Mouse (Mus musculus): Measurements from ENCODE around the gene Fcho2. TPM values are rescaled to one million over a fixed set of nuclear protein-coding genes. Genes with fewer than 3 reads are reported as not detected.

Fcho2 gene
- polyA plus RNA-seq, 1 experiment from 2014 or later: 38.6 TPM

DNA sequence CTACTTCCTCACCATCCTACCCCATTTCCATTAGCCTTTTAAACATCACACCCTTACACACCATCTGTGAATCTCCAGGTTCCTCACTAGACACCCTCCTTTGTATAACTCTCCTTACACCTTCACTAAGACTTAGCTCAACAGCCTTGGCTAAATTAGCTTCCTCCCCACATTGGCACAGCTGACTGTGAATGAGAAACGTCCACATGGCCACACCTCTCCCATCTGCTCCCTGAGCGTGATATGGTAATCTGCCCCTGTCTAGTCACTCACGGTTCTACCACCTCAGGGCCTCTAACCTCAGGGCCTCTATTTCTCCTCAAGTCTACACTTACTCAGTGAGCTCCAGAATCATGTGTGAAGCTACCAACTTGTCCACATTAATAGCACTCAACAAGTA lies 82.0 kb downstream of the Fcho2 start:
- no peak overlapping the region for H3K9ac ChIP-seq
- H3K36me3 ChIP-seq: peaks cover 12% of the 10 kb centered on the region
- H3K4me1 ChIP-seq (replicated peaks): no peaks in the 10 kb centered on the region
- H3K27ac ChIP-seq: no peak overlapping the region
- 75% methylated on average over 3 of the region's 3 CpGs for WGBS
- no peaks in the 10 kb centered on the region for H3K27me3 ChIP-seq (replicated peaks)
- no peak overlapping the region for H3K4me2 ChIP-seq (replicated peaks)
- H3K9me3 ChIP-seq: no peaks in the 10 kb centered on the region
- no peak for ATAC-seq
- no peak overlapping the region for H3K4me3 ChIP-seq (replicated peaks)

DNA sequence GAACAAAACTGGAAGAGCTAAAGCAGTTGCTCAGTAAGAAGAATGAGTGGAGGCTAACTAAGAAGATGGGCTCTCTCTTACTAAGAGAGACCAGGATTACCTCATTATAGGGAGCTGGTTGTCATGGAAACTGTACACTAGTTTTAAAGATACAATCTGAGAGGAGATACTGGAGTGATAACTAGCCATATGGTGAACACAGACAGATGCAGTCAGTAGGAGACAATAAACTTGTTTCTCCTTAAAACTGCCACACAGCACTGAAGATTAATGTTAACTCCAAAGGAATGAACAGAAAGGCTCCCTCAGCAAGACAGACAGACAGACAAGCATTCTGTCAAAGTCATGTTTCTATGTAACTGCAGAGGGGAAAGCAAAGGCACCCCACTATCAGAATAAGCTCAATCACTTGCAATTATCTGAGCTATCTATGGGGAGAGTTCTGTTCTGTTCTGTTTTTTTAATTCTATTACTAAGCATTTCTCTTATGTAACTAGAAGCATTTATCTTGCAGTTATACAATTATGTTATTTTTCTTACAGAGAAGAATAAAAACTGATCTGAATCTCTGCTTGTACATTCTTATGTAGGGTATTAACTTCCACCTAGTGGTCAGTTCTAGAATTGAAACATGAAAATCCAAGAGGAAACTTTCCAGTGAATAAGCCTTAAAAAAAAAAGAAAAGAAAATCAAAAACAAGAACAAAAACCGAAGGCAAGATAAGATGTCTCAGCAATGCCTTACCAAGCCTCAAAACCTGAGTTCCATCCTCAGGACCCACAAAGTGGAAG lies 85.8 kb downstream of the Fcho2 start:
- Histone ChIP-seq H3K9ac (no peak overlapping the region), H3K36me3 (peaks cover 17% of the 10 kb centered on the region), H3K9me3 (no peaks in the 10 kb centered on the region), H3K4me1 (replicated peaks) (no peaks in the 10 kb centered on the region), H3K4me3 (replicated peaks) (no peak overlapping the region), H3K27ac (no peak overlapping the region), H3K4me2 (replicated peaks) (no peak overlapping the region), H3K27me3 (replicated peaks) (no peaks in the 10 kb centered on the region)
- WGBS: 48% methylated on average over 1 of the region's 1 CpGs
- no peak for ATAC-seq

DNA sequence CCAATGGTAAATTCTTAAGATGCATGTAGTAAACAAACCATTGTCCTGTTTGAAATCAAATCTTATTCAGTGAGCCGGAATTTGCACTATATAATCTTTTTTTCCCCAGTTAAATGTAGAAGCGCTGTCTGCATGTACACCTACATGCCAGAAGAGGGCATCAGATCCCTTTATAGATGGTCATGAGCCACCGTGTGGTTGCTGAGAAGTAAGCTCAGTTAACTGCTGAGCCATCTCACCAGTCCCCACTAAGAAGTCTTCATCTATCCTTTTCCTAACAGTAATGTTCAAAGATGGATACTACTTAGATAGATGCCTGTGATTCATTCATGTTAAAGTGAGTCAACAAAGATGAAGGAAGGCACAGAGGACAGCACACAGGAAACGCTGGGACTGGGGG lies 88.8 kb downstream of the Fcho2 start:
- no peak overlapping the region for H3K9ac ChIP-seq
- H3K27ac ChIP-seq: no peak overlapping the region
- H3K4me2 ChIP-seq (replicated peaks): no peak overlapping the region
- no peaks in the 10 kb centered on the region for H3K27me3 ChIP-seq (replicated peaks)
- ATAC-seq: peak; percentile 23; the same call in 1 of the 2 replicates
- no peaks in the 10 kb centered on the region for H3K9me3 ChIP-seq
- H3K4me1 ChIP-seq (replicated peaks): no peaks in the 10 kb centered on the region
- H3K36me3 ChIP-seq: peaks cover 15% of the 10 kb centered on the region; the same call in 1 of the 2 replicates
- 62% methylated on average over 4 of the region's 4 CpGs for WGBS
- H3K4me3 ChIP-seq (replicated peaks): no peak overlapping the region

DNA sequence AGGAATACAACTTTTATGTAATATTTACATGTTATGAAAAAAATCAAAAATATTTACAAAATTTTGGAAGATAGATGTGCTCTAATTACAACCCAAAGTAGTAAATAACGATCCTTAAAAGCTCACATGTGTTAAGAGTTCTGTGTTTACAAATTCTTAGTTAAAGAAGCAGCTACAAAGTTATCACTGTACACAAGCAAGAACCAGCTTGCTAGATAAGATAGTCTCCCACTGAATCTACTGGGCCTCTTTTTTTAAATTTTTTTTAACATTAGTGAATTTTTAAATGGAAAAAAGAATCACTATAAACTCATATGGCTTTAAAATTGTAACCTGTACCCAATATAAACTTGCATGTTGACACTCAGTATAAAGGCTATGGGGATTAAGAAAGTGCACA lies 91.8 kb downstream of the Fcho2 start:
- Histone ChIP-seq H3K9me3 (no peaks in the 10 kb centered on the region), H3K27me3 (replicated peaks) (no peaks in the 10 kb centered on the region), H3K4me1 (replicated peaks) (no peaks in the 10 kb centered on the region), H3K36me3 (0 out of 2 replicates have a peak, but pooled peaks cover 11% of the 10 kb centered on the region), H3K27ac (no peak overlapping the region), H3K9ac (no peak overlapping the region), H3K4me3 (replicated peaks) (no peak overlapping the region), H3K4me2 (replicated peaks) (no peak overlapping the region)
- WGBS: 78% methylated on average over 1 of the region's 1 CpGs
- no peak for ATAC-seq

DNA sequence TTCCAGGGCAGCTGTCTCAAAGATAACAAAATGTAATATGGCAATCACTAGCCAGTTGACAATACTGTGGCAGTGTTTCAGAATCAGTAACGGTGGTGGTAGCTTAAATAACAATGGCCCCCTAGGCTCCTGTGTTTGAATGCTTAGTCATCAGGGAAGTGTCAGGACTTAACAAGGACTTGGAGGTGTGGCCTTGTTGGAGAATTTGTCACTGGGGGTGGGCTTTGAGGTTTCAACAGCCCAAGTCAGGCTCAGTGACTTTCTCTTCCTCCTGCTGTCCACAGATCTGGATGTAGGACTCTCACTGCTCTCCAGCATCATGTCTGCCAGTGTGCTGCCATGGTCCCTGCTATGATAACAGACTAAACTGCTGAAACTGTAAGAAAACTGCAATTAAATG lies 93.0 kb downstream of the Fcho2 start:
- Histone ChIP-seq H3K4me1 (replicated peaks) (no peaks in the 10 kb centered on the region), H3K27ac (no peak overlapping the region), H3K4me2 (replicated peaks) (no peak overlapping the region), H3K9me3 (no peaks in the 10 kb centered on the region), H3K27me3 (replicated peaks) (no peaks in the 10 kb centered on the region), H3K4me3 (replicated peaks) (no peak overlapping the region), H3K9ac (no peak overlapping the region), H3K36me3 (0 out of 2 replicates have a peak, but pooled peaks cover 8% of the 10 kb centered on the region)
- no peak for ATAC-seq
- WGBS: 61% methylated on average over 1 of the region's 1 CpGs

DNA sequence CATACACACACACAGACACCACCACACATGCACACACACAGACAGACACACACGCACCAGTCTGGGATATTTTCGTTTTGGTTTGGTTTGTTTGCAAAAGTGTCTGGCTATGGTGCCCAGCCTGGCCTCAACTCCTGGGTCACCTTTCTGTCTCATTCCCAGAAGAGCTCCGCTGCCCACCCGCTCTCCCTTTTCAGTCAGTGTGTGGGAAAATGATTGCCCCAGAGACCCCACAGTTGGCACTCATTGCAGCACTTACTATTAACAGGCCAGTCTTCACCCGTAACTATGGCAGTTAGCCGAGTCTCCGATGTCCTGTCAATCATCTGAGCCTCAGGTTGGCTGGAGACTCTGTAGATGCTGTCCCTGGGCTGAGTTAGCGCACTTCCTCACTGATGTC lies 99.1 kb downstream of the Fcho2 start:
- H3K9me3 ChIP-seq: no peaks in the 10 kb centered on the region
- H3K4me1 ChIP-seq (replicated peaks): no peaks in the 10 kb centered on the region
- no peak overlapping the region for H3K4me3 ChIP-seq (replicated peaks)
- no peak overlapping the region for H3K27ac ChIP-seq
- no peaks in the 10 kb centered on the region for H3K27me3 ChIP-seq (replicated peaks)
- 0 out of 2 replicates have a peak, but pooled peaks have one; percentile 8 for ATAC-seq
- WGBS: 84% methylated on average over 8 of the region's 8 CpGs
- H3K9ac ChIP-seq: no peak overlapping the region
- no peak overlapping the region for H3K4me2 ChIP-seq (replicated peaks)
- no peaks in the 10 kb centered on the region for H3K36me3 ChIP-seq

DNA sequence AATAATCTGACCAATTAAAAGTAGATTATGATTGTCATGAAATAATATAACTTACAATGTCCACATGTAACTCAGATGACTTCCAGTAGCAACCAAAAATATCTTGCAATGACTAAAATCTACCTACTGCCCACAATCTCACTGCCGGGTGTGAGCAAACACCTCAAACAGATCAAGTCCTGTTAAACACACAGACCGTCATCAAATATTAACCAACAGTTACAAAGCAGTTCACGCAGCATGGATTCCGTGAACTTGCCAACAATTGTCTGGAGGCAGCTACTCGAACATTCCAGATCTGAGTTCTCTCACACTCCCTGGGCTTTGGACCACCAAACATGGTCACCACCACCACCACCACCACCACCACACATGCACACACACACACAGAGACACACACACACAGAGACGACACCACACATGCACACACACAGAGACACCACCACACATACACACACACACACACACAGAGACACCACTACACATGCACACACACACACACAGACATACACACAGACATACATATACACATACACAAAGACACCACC lies 99.7 kb downstream of the Fcho2 start:
- Histone ChIP-seq H3K4me3 (replicated peaks) (no peak overlapping the region), H3K4me2 (replicated peaks) (no peak overlapping the region), H3K36me3 (no peaks in the 10 kb centered on the region), H3K27me3 (replicated peaks) (no peaks in the 10 kb centered on the region), H3K9ac (no peak overlapping the region), H3K4me1 (replicated peaks) (no peaks in the 10 kb centered on the region), H3K27ac (no peak overlapping the region), H3K9me3 (no peaks in the 10 kb centered on the region)
- WGBS: 51% methylated on average over 6 of the region's 6 CpGs
- ATAC-seq: peak; percentile 66

DNA sequence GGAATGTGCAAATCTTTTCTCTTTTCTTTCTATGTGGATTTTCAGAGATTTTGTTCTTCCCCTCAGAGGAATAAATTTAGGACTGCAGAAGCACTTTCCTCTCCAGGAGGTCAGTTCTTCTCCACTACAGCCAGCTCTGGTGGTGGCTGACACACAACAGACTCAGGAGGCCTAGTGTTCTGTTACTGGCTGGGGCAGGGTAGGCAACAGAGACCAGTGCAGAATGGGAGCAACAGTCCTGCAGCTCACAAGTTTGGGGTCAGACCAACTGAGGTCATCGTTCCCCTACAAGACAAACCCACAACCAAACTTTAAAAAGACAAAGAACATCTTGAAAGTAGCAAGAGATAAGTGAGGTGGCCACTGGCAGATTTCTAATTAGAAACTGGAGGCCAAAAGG lies 104.6 kb downstream of the Fcho2 start:
- H3K27me3 ChIP-seq (replicated peaks): no peaks in the 10 kb centered on the region
- no peaks in the 10 kb centered on the region for H3K36me3 ChIP-seq
- H3K4me3 ChIP-seq (replicated peaks): no peak overlapping the region
- H3K27ac ChIP-seq: no peak overlapping the region
- no peaks in the 10 kb centered on the region for H3K9me3 ChIP-seq
- H3K4me2 ChIP-seq (replicated peaks): no peak overlapping the region
- no peak for ATAC-seq
- H3K4me1 ChIP-seq (replicated peaks): no peaks in the 10 kb centered on the region
- H3K9ac ChIP-seq: no peak overlapping the region
- WGBS: 82% methylated on average over 1 of the region's 1 CpGs

DNA sequence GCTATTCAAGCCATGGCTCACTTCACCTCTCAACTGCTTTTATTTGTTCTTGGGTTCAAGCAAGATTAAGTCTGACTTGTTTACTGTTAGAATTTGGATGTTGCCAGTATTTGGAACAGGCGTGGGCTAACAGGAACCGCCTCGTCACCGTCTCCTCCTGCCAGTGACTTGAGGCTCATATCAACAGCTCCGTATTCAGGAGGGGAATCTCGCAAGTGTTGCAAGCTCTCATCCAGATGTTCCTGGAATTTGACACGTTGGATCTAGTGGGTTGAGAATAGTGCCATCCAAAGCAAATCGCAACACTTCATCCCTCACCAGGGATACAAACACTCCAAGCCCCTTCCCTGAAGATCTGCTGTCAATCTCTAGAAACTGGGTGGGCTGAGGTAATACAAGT lies 105.0 kb downstream of the Fcho2 start:
- 74% methylated on average over 8 of the region's 8 CpGs for whole genome bisulfite sequencing
- H3K27ac ChIP-seq: no peak overlapping the region
- ATAC-seq: no peak
- H3K27me3 ChIP-seq (replicated peaks): no peaks in the 10 kb centered on the region
- no peak overlapping the region for H3K4me2 ChIP-seq (replicated peaks)
- no peak overlapping the region for H3K4me3 ChIP-seq (replicated peaks)
- no peaks in the 10 kb centered on the region for H3K36me3 ChIP-seq
- H3K9ac ChIP-seq: no peak overlapping the region
- no peaks in the 10 kb centered on the region for H3K9me3 ChIP-seq
- no peaks in the 10 kb centered on the region for H3K4me1 ChIP-seq (replicated peaks)

DNA sequence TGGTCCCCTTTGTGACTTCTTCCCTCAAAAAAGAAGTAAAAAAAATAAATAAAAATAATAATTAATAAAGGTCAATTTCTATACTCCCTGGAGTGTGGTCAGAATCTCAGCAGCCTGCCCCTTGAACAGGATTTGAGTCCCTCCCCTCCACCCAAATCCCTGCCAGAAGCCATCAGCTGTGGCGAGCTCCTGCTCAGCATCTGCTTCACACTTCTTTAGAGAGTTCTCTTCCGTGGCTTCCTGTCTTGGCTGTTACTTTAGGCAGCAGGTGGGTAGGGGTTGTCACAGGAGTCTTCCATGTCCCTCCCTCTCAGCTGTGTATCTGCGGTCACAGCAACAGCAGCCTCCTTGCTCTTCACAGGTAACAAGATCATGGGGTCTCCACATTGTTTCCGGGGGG lies 109.7 kb downstream of the Fcho2 start:
- Histone ChIP-seq H3K36me3 (no peaks in the 10 kb centered on the region), H3K4me2 (replicated peaks) (no peak overlapping the region), H3K4me3 (replicated peaks) (no peak overlapping the region), H3K9me3 (no peaks in the 10 kb centered on the region), H3K4me1 (replicated peaks) (peaks cover 5% of the 10 kb centered on the region), H3K9ac (no peak overlapping the region), H3K27me3 (replicated peaks) (no peaks in the 10 kb centered on the region), H3K27ac (no peak overlapping the region)
- 79% methylated on average over 4 of the region's 4 CpGs for WGBS
- no peak for ATAC-seq

DNA sequence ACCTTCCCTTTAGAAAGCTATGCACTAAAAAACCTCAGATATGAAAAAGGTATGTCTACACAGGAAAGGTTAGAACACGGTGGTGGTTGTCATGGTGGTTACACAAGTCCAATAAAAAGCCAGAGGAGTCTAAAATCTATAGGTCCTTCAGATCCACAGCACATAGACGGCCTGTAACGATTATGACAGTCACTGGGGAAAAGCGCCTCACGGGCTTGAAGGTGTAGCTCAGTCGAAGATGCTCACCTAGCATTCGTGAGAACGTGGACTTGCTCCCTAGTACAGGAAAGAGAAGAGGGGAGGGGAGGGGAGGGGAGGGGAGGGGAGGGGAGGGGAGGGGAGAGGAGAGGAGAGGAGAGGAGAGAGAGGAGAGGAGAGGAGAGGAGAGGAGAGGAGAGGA lies 111.5 kb downstream of the Fcho2 start:
- Histone ChIP-seq H3K27me3 (replicated peaks) (no peaks in the 10 kb centered on the region), H3K4me1 (replicated peaks) (peaks cover 19% of the 10 kb centered on the region), H3K4me3 (replicated peaks) (no peak overlapping the region), H3K9ac (no peak overlapping the region), H3K4me2 (replicated peaks) (no peak overlapping the region), H3K36me3 (no peaks in the 10 kb centered on the region), H3K9me3 (no peaks in the 10 kb centered on the region), H3K27ac (no peak overlapping the region)
- 73% methylated on average over 7 of the region's 8 CpGs for WGBS
- no peak for ATAC-seq

DNA sequence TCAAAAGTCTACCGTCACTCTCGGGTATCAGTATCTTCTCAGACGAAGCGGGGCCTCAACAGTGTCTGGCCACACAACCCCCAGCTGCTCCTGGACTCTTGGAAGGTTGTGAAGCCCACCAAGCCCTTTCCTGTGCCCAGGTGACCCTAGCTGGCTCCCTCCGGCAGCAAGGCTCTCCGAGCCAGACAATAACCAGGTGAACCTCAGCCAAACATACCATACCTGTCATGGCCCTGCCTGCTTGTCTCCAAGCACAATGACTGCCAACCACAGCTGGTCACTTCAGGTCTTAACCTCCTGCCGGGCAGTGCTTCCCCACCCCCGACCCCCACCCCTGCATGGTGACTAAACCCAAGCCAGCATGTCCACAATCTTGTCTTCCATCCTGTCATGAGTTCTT lies 112.9 kb downstream of the Fcho2 start:
- H3K27ac ChIP-seq: no peak overlapping the region
- 87% methylated on average over 8 of the region's 8 CpGs for WGBS

DNA sequence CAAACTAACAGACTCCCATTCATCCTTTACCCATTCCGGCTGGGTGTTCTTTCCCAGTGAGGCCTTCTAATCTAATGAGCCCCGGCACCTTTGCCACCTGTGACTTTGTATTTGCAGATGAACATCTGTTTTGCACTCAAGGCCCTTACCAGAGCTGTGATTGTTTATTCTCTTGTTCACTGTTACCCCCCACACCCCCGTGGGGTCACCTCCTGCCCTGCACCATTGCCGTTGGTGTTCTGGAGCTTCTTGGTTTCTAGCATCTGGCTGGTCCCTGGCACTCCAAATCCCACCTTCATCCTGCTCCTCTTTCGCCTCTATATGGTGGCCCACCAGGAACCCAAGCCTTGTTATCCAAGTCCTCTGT lies 114.0 kb downstream of the Fcho2 start:
- no peaks in the 10 kb centered on the region for H3K9me3 ChIP-seq
- no peak for ATAC-seq
- H3K9ac ChIP-seq: no peak overlapping the region
- 67% methylated on average over 5 of the region's 5 CpGs for WGBS
- peak overlapping the region; percentile 88 for H3K27ac ChIP-seq
- no peaks in the 10 kb centered on the region for H3K36me3 ChIP-seq
- H3K4me3 ChIP-seq (replicated peaks): no peak overlapping the region
- H3K4me1 ChIP-seq (replicated peaks): peaks cover 25% of the 10 kb centered on the region
- H3K27me3 ChIP-seq (replicated peaks): no peaks in the 10 kb centered on the region
- no peak overlapping the region; the same call in 1 of the 2 replicates for H3K4me2 ChIP-seq (replicated peaks)

More for the DNA sequence above, 112.9 kb downstream of the Fcho2 start:
- no peak overlapping the region for H3K9ac ChIP-seq
- H3K4me2 ChIP-seq (replicated peaks): no peak overlapping the region
- peaks cover 22% of the 10 kb centered on the region for H3K4me1 ChIP-seq (replicated peaks)
- H3K36me3 ChIP-seq: no peaks in the 10 kb centered on the region
- ATAC-seq: no peak
- H3K9me3 ChIP-seq: no peaks in the 10 kb centered on the region
- no peaks in the 10 kb centered on the region for H3K27me3 ChIP-seq (replicated peaks)
- H3K4me3 ChIP-seq (replicated peaks): no peak overlapping the region

All from intestine, embryonic 15.5 days (tissue).